Mouse (Mus musculus) liver, postnatal 0 days (tissue): ENCODE measurements around the gene Ubxn6.

Source experiments
- CTCF ChIP-seq: sonication (generic); IDR thresholded peaks from 2 replicates; pipeline ENCODE4 v1.5.1; 2016; ENCODE audit warnings: antibody characterized with exemption, low read depth
- EP300 ChIP-seq: IDR thresholded peaks from 2 replicates; pipeline ENCODE4 v1.6.1; 2016; ENCODE audit warnings: antibody characterized with exemption, low read depth, mild to moderate bottlenecking

- TF ChIP-seq EP300 (no peak), CTCF (no peak)
Measured at GRCm38 (mm10) chr17:56071126-56071525, 3.7 kb downstream of the Ubxn6 start.
